Mouse (Mus musculus): Measurements from ENCODE around the gene Asb6. TPM values are rescaled to one million over a fixed set of nuclear protein-coding genes. Genes with fewer than 3 reads are reported as not detected.

Gene Asb6
- polyA plus RNA-seq, 1 experiment from 2014 or later: 38.5 TPM

- Histone ChIP-seq H3K4me1 (ENCODE audit: control insufficient read depth, insufficient read depth, low read length) (peaks cover 18% of the 10 kb centered on the region), H3K4me3 (replicated peaks; ENCODE audit: low read depth, low read length) (peak overlapping the region; percentile 83), H3K27ac (replicated peaks; ENCODE audit: low read depth, low read length) (peak overlapping the region; percentile 88), H3K9me3 (ENCODE audit: control insufficient read depth, low read length) (no peaks in the 10 kb centered on the region), H3K9ac (replicated peaks; ENCODE audit: low read length) (peak overlapping the region; percentile 93), H3K27me3 (ENCODE audit: control insufficient read depth, insufficient read depth, low read length) (no peaks in the 10 kb centered on the region), H3K36me3 (ENCODE audit: control insufficient read depth, insufficient read depth, low read length) (peaks cover 9% of the 10 kb centered on the region), H3K4me2 (ENCODE audit: low read length) (peak overlapping the region; percentile 90)
- 5% methylated on average over 10 of the region's 10 CpGs for WGBS
- DNase-seq: no peak
- no peak for ATAC-seq (ENCODE audit: low FRiP score, low TSS enrichment)
Observed at GRCm38 (mm10) chr2:30808296-30808655, 21.9 kb downstream of the Asb6 start.

- H3K4me2 ChIP-seq (ENCODE audit: low read length): peak within 1 kb of the TSS; percentile 90
- peak within 1 kb of the TSS; percentile 93 for H3K9ac ChIP-seq (replicated peaks; ENCODE audit: low read length)
- H3K27me3 ChIP-seq (ENCODE audit: control insufficient read depth, insufficient read depth, low read length): no peaks in the 10 kb centered on the region
- H3K36me3 ChIP-seq (ENCODE audit: control insufficient read depth, insufficient read depth, low read length): 0 out of 2 replicates have a peak, but pooled peaks cover 5% of the 10 kb centered on the region
- H3K4me3 ChIP-seq (replicated peaks; ENCODE audit: low read depth, low read length): peak within 1 kb of the TSS; percentile 83
- peak; percentile 97 for ATAC-seq (ENCODE audit: low FRiP score, low TSS enrichment)
- H3K27ac ChIP-seq (replicated peaks; ENCODE audit: low read depth, low read length): peak within 1 kb of the TSS; percentile 88
- DNase-seq: peak; percentile 97
- peaks cover 18% of the 10 kb centered on the region for H3K4me1 ChIP-seq (ENCODE audit: control insufficient read depth, insufficient read depth, low read length)
- WGBS: under 1% methylated on average over 44 of the region's 44 CpGs
- H3K9me3 ChIP-seq (ENCODE audit: control insufficient read depth, low read length): no peaks in the 10 kb centered on the region
Observed at GRCm38 (mm10) chr2:30807648-30808295, 22.4 kb downstream of the Asb6 start, which contains the start of gene Ntmt1. Ntmt1 (plus strand) TSS chr2:30807826.

- Histone ChIP-seq H3K4me1 (ENCODE audit: control insufficient read depth, insufficient read depth, low read length) (peaks cover 18% of the 10 kb centered on the region), H3K9ac (replicated peaks; ENCODE audit: low read length) (peak overlapping the region; percentile 93), H3K9me3 (ENCODE audit: control insufficient read depth, low read length) (no peaks in the 10 kb centered on the region), H3K4me3 (replicated peaks; ENCODE audit: low read depth, low read length) (peak overlapping the region; percentile 83), H3K4me2 (ENCODE audit: low read length) (peak overlapping the region; percentile 90), H3K36me3 (ENCODE audit: control insufficient read depth, insufficient read depth, low read length) (0 out of 2 replicates have a peak, but pooled peaks cover 5% of the 10 kb centered on the region), H3K27ac (replicated peaks; ENCODE audit: low read depth, low read length) (peak overlapping the region; percentile 88), H3K27me3 (ENCODE audit: control insufficient read depth, insufficient read depth, low read length) (peaks cover 3% of the 10 kb centered on the region; the same call in 1 of the 2 replicates)
- 4% methylated on average over 28 of the region's 28 CpGs for WGBS
- no peak for DNase-seq
- ATAC-seq (ENCODE audit: low FRiP score, low TSS enrichment): no peak; the same call in 1 of the 2 replicates
Observed at GRCm38 (mm10) chr2:30807147-30807647, 22.9 kb downstream of the Asb6 start.

GRCm38 (mm10) chr2:30805983-30806382, 24.1 kb downstream of the Asb6 start:
- 90% methylated on average over 2 of the region's 2 CpGs for WGBS
- Histone ChIP-seq H3K9me3 (ENCODE audit: control insufficient read depth, low read length) (no peaks in the 10 kb centered on the region), H3K9ac (replicated peaks; ENCODE audit: low read length) (no peak overlapping the region), H3K27ac (replicated peaks; ENCODE audit: low read depth, low read length) (no peak overlapping the region), H3K4me2 (ENCODE audit: low read length) (no peak overlapping the region), H3K27me3 (ENCODE audit: control insufficient read depth, insufficient read depth, low read length) (peaks cover 12% of the 10 kb centered on the region), H3K4me3 (replicated peaks; ENCODE audit: low read depth, low read length) (no peak overlapping the region), H3K36me3 (ENCODE audit: control insufficient read depth, insufficient read depth, low read length) (0 out of 2 replicates have a peak, but pooled peaks cover 3% of the 10 kb centered on the region), H3K4me1 (ENCODE audit: control insufficient read depth, insufficient read depth, low read length) (peaks cover 26% of the 10 kb centered on the region)
- no peak for ATAC-seq (ENCODE audit: low FRiP score, low TSS enrichment)
- no peak for DNase-seq

GRCm38 (mm10) chr2:30803604-30804003, 26.5 kb downstream of the Asb6 start, which contains the start of gene 1700001O22Rik:
1700001O22Rik (minus strand) TSS chr2:30803661.
- Histone ChIP-seq H3K27ac (replicated peaks; ENCODE audit: low read depth, low read length) (no peak within 1 kb of the TSS), H3K4me1 (ENCODE audit: control insufficient read depth, insufficient read depth, low read length) (peaks cover 13% of the 10 kb centered on the region), H3K36me3 (ENCODE audit: control insufficient read depth, insufficient read depth, low read length) (no peaks in the 10 kb centered on the region), H3K4me2 (ENCODE audit: low read length) (no peak within 1 kb of the TSS), H3K4me3 (replicated peaks; ENCODE audit: low read depth, low read length) (no peak within 1 kb of the TSS), H3K27me3 (ENCODE audit: control insufficient read depth, insufficient read depth, low read length) (peaks cover 18% of the 10 kb centered on the region), H3K9ac (replicated peaks; ENCODE audit: low read length) (no peak within 1 kb of the TSS), H3K9me3 (ENCODE audit: control insufficient read depth, low read length) (no peaks in the 10 kb centered on the region)
- ATAC-seq (ENCODE audit: low FRiP score, low TSS enrichment) (no peak), DNase-seq (no peak)
- WGBS: 88% methylated on average over 3 of the region's 3 CpGs

DNA sequence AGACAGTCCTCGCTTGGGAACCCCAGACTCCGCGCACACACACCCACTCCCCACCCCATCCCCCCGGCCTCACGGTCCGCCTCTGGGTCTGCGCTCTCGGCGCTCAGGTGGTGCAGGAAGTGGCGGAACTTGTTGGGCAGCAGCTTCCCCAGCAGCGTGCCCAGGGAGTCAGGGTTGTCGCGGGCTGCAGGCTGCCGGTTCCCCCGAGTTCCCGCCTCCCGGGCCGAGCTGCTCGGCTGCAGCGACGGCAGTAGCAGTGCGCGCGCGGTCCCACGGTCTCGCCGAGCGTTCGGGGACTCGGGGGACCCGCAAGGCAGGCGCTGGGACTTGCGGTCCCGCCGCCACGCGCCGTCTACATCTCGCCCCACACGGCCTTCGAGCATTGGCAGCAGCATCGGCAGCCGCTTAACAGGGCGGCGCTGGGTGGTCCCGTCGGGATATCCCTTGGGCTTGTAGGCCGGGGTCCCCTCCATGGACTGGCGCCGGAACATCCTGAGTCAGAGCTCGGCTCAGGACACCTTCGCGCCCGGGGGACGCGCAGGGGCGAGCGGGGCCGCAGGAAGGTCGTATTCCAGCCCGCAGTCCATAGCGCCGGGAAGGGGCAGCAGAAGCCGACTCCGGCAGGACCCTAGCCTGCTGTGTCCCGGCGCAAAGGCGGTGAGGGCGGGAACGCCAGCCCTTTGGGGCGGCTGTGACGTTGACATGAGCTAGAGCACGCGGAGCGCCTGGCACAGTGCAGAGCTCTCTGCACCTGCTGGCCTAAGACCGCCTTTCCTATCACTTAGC, 28.9 kb downstream of the Asb6 start:
- H3K9ac ChIP-seq (replicated peaks; ENCODE audit: low read length): peak overlapping the region; percentile 51
- WGBS: under 1% methylated on average over 77 of the region's 77 CpGs
- ATAC-seq (ENCODE audit: low FRiP score, low TSS enrichment) (no peak; the same call in 1 of the 2 replicates), DNase-seq (peak; percentile 60)
- no peaks in the 10 kb centered on the region for H3K9me3 ChIP-seq (ENCODE audit: control insufficient read depth, low read length)
- H3K4me3 ChIP-seq (replicated peaks; ENCODE audit: low read depth, low read length): peak overlapping the region; percentile 39
- H3K4me2 ChIP-seq (ENCODE audit: low read length): peak overlapping the region; percentile 80
- H3K4me1 ChIP-seq (ENCODE audit: control insufficient read depth, insufficient read depth, low read length): peaks cover 21% of the 10 kb centered on the region
- H3K27me3 ChIP-seq (ENCODE audit: control insufficient read depth, insufficient read depth, low read length): peaks cover 18% of the 10 kb centered on the region
- H3K27ac ChIP-seq (replicated peaks; ENCODE audit: low read depth, low read length): no peak overlapping the region
- H3K36me3 ChIP-seq (ENCODE audit: control insufficient read depth, insufficient read depth, low read length): no peaks in the 10 kb centered on the region

- peaks cover 18% of the 10 kb centered on the region for H3K27me3 ChIP-seq (ENCODE audit: control insufficient read depth, insufficient read depth, low read length)
- peak overlapping the region; percentile 51; the same call in 1 of the 2 replicates for H3K9ac ChIP-seq (replicated peaks; ENCODE audit: low read length)
- DNase-seq (no peak), ATAC-seq (ENCODE audit: low FRiP score, low TSS enrichment) (no peak)
- H3K9me3 ChIP-seq (ENCODE audit: control insufficient read depth, low read length): no peaks in the 10 kb centered on the region
- H3K27ac ChIP-seq (replicated peaks; ENCODE audit: low read depth, low read length): no peak overlapping the region
- H3K4me1 ChIP-seq (ENCODE audit: control insufficient read depth, insufficient read depth, low read length): peaks cover 27% of the 10 kb centered on the region
- no peaks in the 10 kb centered on the region for H3K36me3 ChIP-seq (ENCODE audit: control insufficient read depth, insufficient read depth, low read length)
- H3K4me2 ChIP-seq (ENCODE audit: low read length): peak overlapping the region; percentile 80
- H3K4me3 ChIP-seq (replicated peaks; ENCODE audit: low read depth, low read length): peak overlapping the region; percentile 39
- 30% methylated on average over 7 of the region's 7 CpGs for WGBS
Observed at GRCm38 (mm10) chr2:30800671-30801066, 29.5 kb downstream of the Asb6 start.

- no peak overlapping the region for H3K9ac ChIP-seq (replicated peaks; ENCODE audit: low read length)
- peaks cover 29% of the 10 kb centered on the region for H3K4me1 ChIP-seq (ENCODE audit: control insufficient read depth, insufficient read depth, low read length)
- H3K27me3 ChIP-seq (ENCODE audit: control insufficient read depth, insufficient read depth, low read length): peaks cover 18% of the 10 kb centered on the region
- no peak for ATAC-seq (ENCODE audit: low FRiP score, low TSS enrichment)
- H3K4me2 ChIP-seq (ENCODE audit: low read length): no peak overlapping the region
- H3K9me3 ChIP-seq (ENCODE audit: control insufficient read depth, low read length): no peaks in the 10 kb centered on the region
- DNase-seq: no peak
- no peak overlapping the region for H3K27ac ChIP-seq (replicated peaks; ENCODE audit: low read depth, low read length)
- H3K36me3 ChIP-seq (ENCODE audit: control insufficient read depth, insufficient read depth, low read length): no peaks in the 10 kb centered on the region
- H3K4me3 ChIP-seq (replicated peaks; ENCODE audit: low read depth, low read length): no peak overlapping the region
- WGBS: 83% methylated on average over 3 of the region's 3 CpGs
Observed at GRCm38 (mm10) chr2:30799456-30799855, 30.7 kb downstream of the Asb6 start.
